Mouse (Mus musculus): ENCODE results near the gene Ceacam1.
A peak's percentile ranks its signal among the peaks of the same experiment; 100 is the strongest.
"Not testable (repeated sequence)": the region's sequence is repeated elsewhere in the genome, so short reads cannot be mapped to it uniquely, and the experiment has no call there.

Gene Ceacam1

GRCm38 (mm10) chr7:25439978-25440815 is 37.2 kb downstream of the Ceacam1 start:
- no peak for DNase-seq (ENCODE audit: low spot score)

GRCm38 (mm10) chr7:25439124-25439822 is 38.1 kb downstream of the Ceacam1 start:
- no peak for DNase-seq (ENCODE audit: low spot score)

- DNase-seq (ENCODE audit: low spot score): no peak
Measured at GRCm38 (mm10) chr7:25436704-25437103, 40.7 kb downstream of the Ceacam1 start.

GRCm38 (mm10) chr7:25436226-25436625 is 41.2 kb downstream of the Ceacam1 start:
- DNase-seq (ENCODE audit: low spot score): no peak

GRCm38 (mm10) chr7:25435546-25435851 is 41.9 kb downstream of the Ceacam1 start:
- no peak for DNase-seq (ENCODE audit: low spot score)

GRCm38 (mm10) chr7:25434654-25435545 is 42.5 kb downstream of the Ceacam1 start:
- no peak for DNase-seq (ENCODE audit: low spot score)

GRCm38 (mm10) chr7:25433781-25434560 is 43.4 kb downstream of the Ceacam1 start:
- no peak for DNase-seq (ENCODE audit: low spot score)

- no peak for DNase-seq (ENCODE audit: low spot score)
Measured at GRCm38 (mm10) chr7:25433007-25433541, 44.3 kb downstream of the Ceacam1 start.

- DNase-seq (ENCODE audit: low spot score): no peak
Measured at GRCm38 (mm10) chr7:25432381-25432780, 45.0 kb downstream of the Ceacam1 start.

- no peak for DNase-seq (ENCODE audit: low spot score)
Measured at GRCm38 (mm10) chr7:25429886-25430784, 47.3 kb downstream of the Ceacam1 start.

GRCm38 (mm10) chr7:25428321-25428720 is 49.1 kb downstream of the Ceacam1 start:
- no peak for DNase-seq (ENCODE audit: low spot score)

GRCm38 (mm10) chr7:25427144-25427543 is 50.3 kb downstream of the Ceacam1 start:
- DNase-seq (ENCODE audit: low spot score): no peak

GRCm38 (mm10) chr7:25426380-25426779 is 51.0 kb downstream of the Ceacam1 start:
- not testable (repeated sequence) for DNase-seq (ENCODE audit: low spot score)

- DNase-seq (ENCODE audit: low spot score): peak; percentile 72
Measured at GRCm38 (mm10) chr7:25424429-25424828, 53.0 kb downstream of the Ceacam1 start.

GRCm38 (mm10) chr7:25422286-25422841 is 55.0 kb downstream of the Ceacam1 start:
- no peak for DNase-seq (ENCODE audit: low spot score)

- no peak for DNase-seq (ENCODE audit: low spot score)
Measured at GRCm38 (mm10) chr7:25419943-25420342, 57.5 kb downstream of the Ceacam1 start.

- DNase-seq (ENCODE audit: low spot score): no peak
Measured at GRCm38 (mm10) chr7:25419536-25419935, 57.9 kb downstream of the Ceacam1 start.

GRCm38 (mm10) chr7:25417597-25417996 is 59.8 kb downstream of the Ceacam1 start:
- no peak for DNase-seq (ENCODE audit: low spot score)

GRCm38 (mm10) chr7:25412833-25413441 is 64.5 kb downstream of the Ceacam1 start, which contains the start of gene Cxcl17:
Gene Cxcl17 (minus strand): TSS chr7:25412886.
- no peak for DNase-seq (ENCODE audit: low spot score)

Data from ovary, postnatal 10 days (tissue).